Mouse (Mus musculus) hindbrain, embryonic 16.5 days (tissue): ENCODE results near the gene Nrp2. TPM values are rescaled to one million over a fixed set of nuclear protein-coding genes. Genes with fewer than 3 reads are reported as not detected.

ENCODE experiments used
- ATAC-seq: fragments of 200-750 bp; cut with Nextera tagmentation; 2 replicates; pipeline ENCODE4 v1.8.0; 2017; ENCODE audit warnings: moderate TSS enrichment, moderate library complexity
- H3K27ac ChIP-seq: fragments of 300-500 bp; sonication (generic); 2 replicates; pipeline ENCODE4 v1.5.1; 2014; ENCODE audit warnings: low read depth, mild to moderate bottlenecking, control low read depth, low read length, moderate library complexity
- H3K27me3 ChIP-seq: fragments of 300-500 bp; sonication (generic); replicated peaks from 2 replicates; pipeline ENCODE4 v1.6.1; 2014; ENCODE audit warnings: low read length; ENCODE audit not compliant: control insufficient read depth, insufficient read depth
- H3K36me3 ChIP-seq: fragments of 300-500 bp; sonication (generic); 2 replicates; pipeline ENCODE4 v1.6.1; 2014; ENCODE audit warnings: mild to moderate bottlenecking, low read length, moderate library complexity, mixed read lengths; ENCODE audit not compliant: control insufficient read depth, insufficient read depth
- H3K4me1 ChIP-seq: fragments of 300-500 bp; sonication (generic); 2 replicates; pipeline ENCODE4 v1.6.1; 2014; ENCODE audit warnings: low read depth, low read length; ENCODE audit not compliant: control insufficient read depth, insufficient read depth
- H3K4me2 ChIP-seq: fragments of 300-500 bp; sonication (generic); 2 replicates; pipeline ENCODE4 v1.6.1; 2014; ENCODE audit warnings: mild to moderate bottlenecking, low read length, control low read depth, moderate library complexity
- H3K4me3 ChIP-seq: fragments of 300-500 bp; sonication (generic); 2 replicates; pipeline ENCODE4 v1.5.1; 2014; ENCODE audit warnings: mild to moderate bottlenecking, low read length, control low read depth, moderate library complexity
- H3K9ac ChIP-seq: fragments of 300-500 bp; sonication (generic); 2 replicates; pipeline ENCODE4 v1.6.1; 2014; ENCODE audit warnings: low read depth, mild to moderate bottlenecking, control low read depth, low read length, moderate library complexity
- H3K9me3 ChIP-seq: fragments of 300-500 bp; sonication (generic); 2 replicates; pipeline ENCODE4 v1.6.1; 2014; ENCODE audit warnings: mild to moderate bottlenecking, low read length, moderate library complexity; ENCODE audit not compliant: control insufficient read depth
- WGBS: fragments of 180-500 bp; shearing (Covaris S2); extraction: QIAGEN DNeasy Blood & Tissue Kit; methylation state at CpG from one replicate; pipeline ENCODE4 v1.1.7; 2014; 5-methylcytosine and 5-hydroxymethylcytosine counted together
- polyA plus RNA-seq: library from polyadenylated mRNA; unstranded; fragments of >200 nt; fragmentation: Nextera tagmentation; extraction: Ambion mirVana; gene quantifications from 2 replicates; pipeline ENCODE4 v1.2.1, GENCODE M21; 2015

Gene Nrp2
- polyA plus RNA-seq, 1 experiment from 2014 or later: 22.7 TPM

GRCm38 (mm10) chr1:62778910-62779309 lies 75.8 kb downstream of the Nrp2 start:
- no peaks in the 10 kb centered on the region for H3K27me3 ChIP-seq
- 88% methylated on average over 4 of the region's 4 CpGs for WGBS
- ATAC-seq: no peak
- no peaks in the 10 kb centered on the region for H3K36me3 ChIP-seq
- H3K27ac ChIP-seq: no peak overlapping the region
- peaks cover 18% of the 10 kb centered on the region for H3K4me1 ChIP-seq
- H3K9ac ChIP-seq: no peak overlapping the region
- no peaks in the 10 kb centered on the region for H3K9me3 ChIP-seq
- no peak overlapping the region for H3K4me2 ChIP-seq
- no peak overlapping the region for H3K4me3 ChIP-seq

GRCm38 (mm10) chr1:62780068-62780761 lies 77.1 kb downstream of the Nrp2 start:
- H3K4me2 ChIP-seq: no peak overlapping the region
- H3K9me3 ChIP-seq: no peaks in the 10 kb centered on the region
- WGBS: 24% methylated on average over 15 of the region's 15 CpGs
- H3K4me1 ChIP-seq: peaks cover 22% of the 10 kb centered on the region
- H3K27ac ChIP-seq: peak overlapping the region; percentile 6; the same call in 1 of the 2 replicates
- H3K9ac ChIP-seq: no peak overlapping the region
- ATAC-seq: no peak
- no peaks in the 10 kb centered on the region for H3K27me3 ChIP-seq
- no peak overlapping the region for H3K4me3 ChIP-seq
- H3K36me3 ChIP-seq: no peaks in the 10 kb centered on the region

- 89% methylated on average over 2 of the region's 2 CpGs for WGBS
- no peak for ATAC-seq
- Histone ChIP-seq H3K4me3 (no peak overlapping the region), H3K4me1 (peaks cover 22% of the 10 kb centered on the region), H3K27me3 (no peaks in the 10 kb centered on the region), H3K9ac (no peak overlapping the region), H3K4me2 (no peak overlapping the region), H3K27ac (no peak overlapping the region), H3K36me3 (no peaks in the 10 kb centered on the region), H3K9me3 (no peaks in the 10 kb centered on the region)
Observed at GRCm38 (mm10) chr1:62782155-62782554, 79.1 kb downstream of the Nrp2 start.

GRCm38 (mm10) chr1:62782573-62782972 lies 79.5 kb downstream of the Nrp2 start:
- Histone ChIP-seq H3K4me1 (peaks cover 21% of the 10 kb centered on the region), H3K27ac (no peak overlapping the region), H3K4me2 (no peak overlapping the region), H3K27me3 (no peaks in the 10 kb centered on the region), H3K4me3 (no peak overlapping the region), H3K9ac (no peak overlapping the region), H3K36me3 (no peaks in the 10 kb centered on the region), H3K9me3 (no peaks in the 10 kb centered on the region)
- no peak for ATAC-seq

- 49% methylated on average over 18 of the region's 18 CpGs for WGBS
- Histone ChIP-seq H3K9me3 (no peaks in the 10 kb centered on the region), H3K4me1 (peaks cover 20% of the 10 kb centered on the region), H3K27me3 (no peaks in the 10 kb centered on the region), H3K9ac (0 out of 2 replicates have a peak overlapping the region, but pooled peaks have one; percentile 33), H3K4me3 (no peak overlapping the region), H3K4me2 (peak overlapping the region; percentile 14; the same call in 1 of the 2 replicates), H3K27ac (peak overlapping the region; percentile 30), H3K36me3 (0 out of 2 replicates have a peak, but pooled peaks cover 4% of the 10 kb centered on the region)
- peak; percentile 49 for ATAC-seq
Observed at GRCm38 (mm10) chr1:62783354-62784083, 80.4 kb downstream of the Nrp2 start.

GRCm38 (mm10) chr1:62784084-62784392 lies 81.0 kb downstream of the Nrp2 start:
- Histone ChIP-seq H3K4me2 (no peak overlapping the region), H3K27ac (peak overlapping the region; percentile 30), H3K9ac (0 out of 2 replicates have a peak overlapping the region, but pooled peaks have one; percentile 33), H3K4me1 (peaks cover 20% of the 10 kb centered on the region), H3K4me3 (no peak overlapping the region), H3K9me3 (no peaks in the 10 kb centered on the region), H3K27me3 (no peaks in the 10 kb centered on the region), H3K36me3 (0 out of 2 replicates have a peak, but pooled peaks cover 4% of the 10 kb centered on the region)
- WGBS: 39% methylated on average over 5 of the region's 5 CpGs
- ATAC-seq: peak; percentile 52

- Histone ChIP-seq H3K9ac (no peak overlapping the region), H3K4me2 (no peak overlapping the region), H3K9me3 (no peaks in the 10 kb centered on the region), H3K27me3 (no peaks in the 10 kb centered on the region), H3K4me3 (no peak overlapping the region), H3K4me1 (peaks cover 12% of the 10 kb centered on the region), H3K27ac (no peak overlapping the region), H3K36me3 (0 out of 2 replicates have a peak, but pooled peaks cover 4% of the 10 kb centered on the region)
- no peak for ATAC-seq
- WGBS: 17% methylated on average over 5 of the region's 5 CpGs
Observed at GRCm38 (mm10) chr1:62786255-62786654, 83.2 kb downstream of the Nrp2 start.

GRCm38 (mm10) chr1:62787546-62787945 lies 84.5 kb downstream of the Nrp2 start:
- no peak overlapping the region for H3K4me3 ChIP-seq
- 87% methylated on average over 10 of the region's 10 CpGs for WGBS
- H3K4me1 ChIP-seq: peaks cover 12% of the 10 kb centered on the region
- H3K4me2 ChIP-seq: no peak overlapping the region
- no peaks in the 10 kb centered on the region for H3K9me3 ChIP-seq
- no peaks in the 10 kb centered on the region for H3K27me3 ChIP-seq
- 0 out of 2 replicates have a peak, but pooled peaks cover 4% of the 10 kb centered on the region for H3K36me3 ChIP-seq
- H3K9ac ChIP-seq: no peak overlapping the region
- no peak for ATAC-seq
- H3K27ac ChIP-seq: no peak overlapping the region

GRCm38 (mm10) chr1:62794223-62794895 lies 91.3 kb downstream of the Nrp2 start:
- Histone ChIP-seq H3K9me3 (no peaks in the 10 kb centered on the region), H3K4me2 (peak overlapping the region; percentile 49), H3K4me3 (no peak overlapping the region), H3K4me1 (peaks cover 19% of the 10 kb centered on the region), H3K27ac (peak overlapping the region; percentile 67), H3K27me3 (no peaks in the 10 kb centered on the region), H3K36me3 (no peaks in the 10 kb centered on the region), H3K9ac (peak overlapping the region; percentile 35; the same call in 1 of the 2 replicates)
- 16% methylated on average over 19 of the region's 19 CpGs for WGBS
- ATAC-seq: peak; percentile 86
